Mouse (Mus musculus): ENCODE results near the gene C2cd3.

DNA sequence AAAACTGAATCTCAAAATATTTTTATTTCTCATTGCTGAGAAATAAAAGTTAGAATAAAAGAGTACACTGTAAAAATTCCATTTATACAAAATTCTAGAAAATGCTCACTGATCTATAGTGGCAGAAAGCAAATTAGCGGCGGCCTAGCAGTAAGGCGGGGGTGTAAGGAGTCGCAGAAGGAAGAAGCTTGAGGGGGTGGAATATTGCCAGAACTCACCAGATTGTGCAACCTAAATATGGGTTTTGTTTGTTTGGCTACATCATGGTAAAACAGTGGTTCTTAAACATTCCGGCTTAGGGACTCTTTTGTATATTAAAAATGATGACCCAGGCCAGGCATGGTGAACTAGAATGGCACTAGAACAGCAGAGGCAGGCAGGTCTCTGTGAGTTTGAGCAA, 74.2 kb downstream of the C2cd3 start:
- TF ChIP-seq POLR2A (IDR thresholded peaks at IDR 0.05; ENCODE audit: control insufficient read depth, low read depth, low read length) (no peak), CTCF (IDR thresholded peaks at IDR 0.05; ENCODE audit: control insufficient read depth, insufficient read depth, insufficient replicate concordance, low read depth, low read length) (no peak)
